Mouse (Mus musculus) Muller cell, postnatal 12 days (primary cell): ENCODE data around the gene Slc6a5.
"Not testable (repeated sequence)": the region's sequence is repeated elsewhere in the genome, so short reads cannot be mapped to it uniquely, and the experiment has no call there.

ENCODE experiments used
- DNase-seq: peaks from one replicate; pipeline ENCODE4 v3.0.0-alpha.2; 2015; ENCODE audit errors: inconsistent ontology term

The Slc6a5 gene

GRCm38 (mm10) chr7:49913164-49913563 lies 3.2 kb downstream of the Slc6a5 start:
- DNase-seq = no peak

- no peak for DNase-seq
These were observed 3.9 kb downstream of the Slc6a5 start for GRCm38 (mm10) chr7:49913728-49914328.

- DNase-seq = no peak
These were observed 5.0 kb downstream of the Slc6a5 start for GRCm38 (mm10) chr7:49914946-49915345.

- DNase-seq = no peak
These were observed 5.5 kb downstream of the Slc6a5 start for GRCm38 (mm10) chr7:49915471-49915870.

- DNase-seq = no peak
These were observed 9.5 kb downstream of the Slc6a5 start for GRCm38 (mm10) chr7:49919494-49919893.

- DNase-seq = no peak
These were observed 10.8 kb downstream of the Slc6a5 start for GRCm38 (mm10) chr7:49920751-49921150.

- DNase-seq = no peak
These were observed 13.0 kb downstream of the Slc6a5 start for GRCm38 (mm10) chr7:49922928-49923327.

- peak; percentile 96 for DNase-seq
These were observed 13.4 kb downstream of the Slc6a5 start for GRCm38 (mm10) chr7:49923376-49923775.

GRCm38 (mm10) chr7:49928571-49928970 lies 18.6 kb downstream of the Slc6a5 start:
- DNase-seq = no peak

- no peak for DNase-seq
These were observed 20.1 kb downstream of the Slc6a5 start for GRCm38 (mm10) chr7:49929999-49930398.

- not testable (repeated sequence) for DNase-seq
These were observed 23.6 kb downstream of the Slc6a5 start for GRCm38 (mm10) chr7:49933386-49934115.

GRCm38 (mm10) chr7:49936821-49937220 lies 26.9 kb downstream of the Slc6a5 start:
- no peak for DNase-seq

GRCm38 (mm10) chr7:49942023-49942422 lies 32.1 kb downstream of the Slc6a5 start:
- DNase-seq = no peak

- DNase-seq = peak; percentile 46
These were observed 32.5 kb downstream of the Slc6a5 start for GRCm38 (mm10) chr7:49942490-49942889.

- DNase-seq = no peak
These were observed 36.7 kb downstream of the Slc6a5 start for GRCm38 (mm10) chr7:49946691-49947090.

GRCm38 (mm10) chr7:49953546-49954181 lies 43.7 kb downstream of the Slc6a5 start:
- peak; percentile 0 for DNase-seq

- no peak for DNase-seq
These were observed 44.9 kb downstream of the Slc6a5 start for GRCm38 (mm10) chr7:49954834-49955233.

- DNase-seq = no peak
These were observed 47.2 kb downstream of the Slc6a5 start for GRCm38 (mm10) chr7:49957142-49957541.

GRCm38 (mm10) chr7:49963764-49964163 lies 53.8 kb downstream of the Slc6a5 start:
- DNase-seq = no peak

GRCm38 (mm10) chr7:49969516-49969915 lies 59.6 kb downstream of the Slc6a5 start:
- no peak for DNase-seq

- peak; percentile 41 for DNase-seq
These were observed 65.0 kb downstream of the Slc6a5 start, which contains the start of gene Nell1 for GRCm38 (mm10) chr7:49974841-49975440. TSS of gene Nell1 (plus strand) at chr7:49974864.

- peak; percentile 27 for DNase-seq
These were observed 65.6 kb downstream of the Slc6a5 start for GRCm38 (mm10) chr7:49975441-49976121.
